28 mouse cellular contexts compared by ENCODE assay signal in genomic region chr1:130775234-130775633, GRCm38 (mm10). TPM values are rescaled to one million over a fixed set of nuclear protein-coding genes. Genes with fewer than 3 reads are reported as not detected.
"Had no signal": no experiment of that assay in that cellular context is flagged by ENCODE, and none has a peak within 500 bp of the region (broad histone marks: within the 10 kb centered on the region; RNA-seq: fewer than 3 reads in every experiment).

No protein-coding gene starts in this region.

- H3K9me3 ChIP-seq: heart, embryonic 13.5 days; heart, embryonic 15.5 days; hindbrain, embryonic 10.5 days; hindbrain, embryonic 12.5 days; intestine, embryonic 15.5 days; limb, embryonic 10.5 days; limb, embryonic 12.5 days had no signal

- H3K27me3 ChIP-seq: heart, embryonic 15.5 days; hindbrain, embryonic 12.5 days; intestine, embryonic 15.5 days; limb, embryonic 12.5 days had no signal

- DNase-seq: gastrocnemius, adult 2 months; gastrocnemius, postnatal 10 days; gastrocnemius, postnatal 25 days; heart, adult 18-20 months; heart, postnatal 14 days; heart, postnatal 4 days; kidney, adult 18-20 months; kidney, adult 8-10 months; kidney, postnatal 10 days; kidney, postnatal 25 days; kidney, postnatal 4 days; liver had no signal

- H3K4me3 ChIP-seq: gastrocnemius, adult 2 months; heart, embryonic 13.5 days; heart, embryonic 15.5 days; hindbrain, embryonic 10.5 days; hindbrain, embryonic 12.5 days; intestine, embryonic 15.5 days; layer of hippocampus, adult 2 months; left cerebral cortex, adult 2 months; limb, embryonic 10.5 days; limb, embryonic 12.5 days had no signal

- H3K36me3 ChIP-seq: heart, embryonic 13.5 days; heart, embryonic 15.5 days; hindbrain, embryonic 10.5 days; hindbrain, embryonic 12.5 days; intestine, embryonic 15.5 days; limb, embryonic 10.5 days; limb, embryonic 12.5 days had no signal

- H3K4me2 ChIP-seq: heart, embryonic 11.5 days; heart, embryonic 13.5 days; heart, embryonic 15.5 days; hindbrain, embryonic 12.5 days; hindbrain, embryonic 14.5 days; intestine, embryonic 15.5 days; limb, embryonic 12.5 days had no signal

- ATAC-seq: hindbrain, embryonic 16.5 days; inflammation-experienced regulatory T-cells, adult 6 months; intestine, embryonic 15.5 days; intestine, postnatal 0 days had no signal

- H3K4me1 ChIP-seq: heart, embryonic 13.5 days; heart, embryonic 15.5 days; hindbrain, embryonic 12.5 days; intestine, embryonic 15.5 days; limb, embryonic 10.5 days; limb, embryonic 12.5 days had no signal

- H3K27ac ChIP-seq: gastrocnemius, adult 2 months; heart, embryonic 13.5 days; heart, embryonic 15.5 days; hindbrain, embryonic 10.5 days; hindbrain, embryonic 12.5 days; hindbrain, embryonic 14.5 days; intestine, embryonic 15.5 days; layer of hippocampus, adult 2 months; left cerebral cortex, adult 2 months; limb, embryonic 10.5 days; limb, embryonic 12.5 days had no signal

- H3K9ac ChIP-seq: heart, embryonic 13.5 days; heart, embryonic 15.5 days; hindbrain, embryonic 12.5 days; hindbrain, embryonic 14.5 days; intestine, embryonic 15.5 days; limb, embryonic 12.5 days had no signal

RNA-seq across cellular contexts. Expression of gene Fcamr, which starts 25.5 kb away (rescaled TPM):
- polyA plus RNA-seq: heart, embryonic 13.5 days; hindbrain, embryonic 10.5 days; hindbrain, embryonic 12.5 days; hindbrain, embryonic 14.5 days; hindbrain, embryonic 16.5 days; kidney, embryonic 14.5 days; kidney, embryonic 16.5 days; limb, embryonic 10.5 days; limb, embryonic 12.5 days had no signal

RNA-seq across cellular contexts. Expression of gene Pigr, which starts 51.2 kb away (rescaled TPM):
- polyA plus RNA-seq: heart, embryonic 11.5 days; heart, embryonic 13.5 days; heart, embryonic 15.5 days; hindbrain, embryonic 10.5 days; hindbrain, embryonic 12.5 days; hindbrain, embryonic 14.5 days; hindbrain, embryonic 16.5 days; kidney, embryonic 14.5 days; kidney, embryonic 16.5 days; limb, embryonic 10.5 days; limb, embryonic 12.5 days had no signal
